Mouse (Mus musculus): ENCODE data around the gene Ptpn1. TPM values are rescaled to one million over a fixed set of nuclear protein-coding genes. Genes with fewer than 3 reads are reported as not detected.

Ptpn1 gene
- polyA plus RNA-seq, 1 experiment: 45.7 TPM

DNA sequence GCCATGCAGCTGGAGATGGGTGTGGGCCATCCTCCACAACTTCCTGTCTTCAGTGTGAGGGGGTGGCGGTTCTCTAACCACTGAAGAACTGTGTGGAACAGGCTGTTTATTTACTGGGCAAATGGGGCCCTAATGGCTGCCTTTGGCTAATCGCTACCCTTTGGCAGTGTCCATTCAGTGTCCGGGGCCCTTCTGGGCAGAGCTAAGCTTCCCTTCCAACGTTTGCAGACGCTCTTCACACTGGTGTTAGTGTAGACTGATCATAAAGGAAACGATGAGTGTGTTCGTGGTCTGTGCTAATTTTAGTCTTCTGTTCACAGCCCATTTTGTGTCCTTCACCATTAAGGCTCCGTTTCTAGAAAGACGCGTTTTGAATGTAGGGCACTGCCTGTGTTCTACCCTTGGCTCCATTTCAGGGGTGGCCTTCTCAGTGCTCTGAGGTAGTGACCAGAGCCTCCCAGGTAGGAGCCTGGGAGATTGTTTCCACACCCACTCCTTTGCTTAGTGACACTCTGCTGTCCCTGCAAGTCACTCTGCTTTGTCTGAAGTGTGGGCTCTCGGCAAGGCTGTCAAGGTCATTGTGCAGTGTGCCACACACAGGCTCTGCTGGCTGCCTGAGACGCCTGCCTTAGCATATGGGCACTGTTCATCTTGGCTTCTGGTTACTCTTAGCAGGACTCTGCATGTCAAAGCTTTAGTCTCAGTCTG is 11.2 kb downstream of the Ptpn1 start:
- peak in 1 of 2 experiments; percentile 33 for DNase-seq (ENCODE audit: extremely low spot score in 1 of 2, low spot score in 1 of 2)

DNA sequence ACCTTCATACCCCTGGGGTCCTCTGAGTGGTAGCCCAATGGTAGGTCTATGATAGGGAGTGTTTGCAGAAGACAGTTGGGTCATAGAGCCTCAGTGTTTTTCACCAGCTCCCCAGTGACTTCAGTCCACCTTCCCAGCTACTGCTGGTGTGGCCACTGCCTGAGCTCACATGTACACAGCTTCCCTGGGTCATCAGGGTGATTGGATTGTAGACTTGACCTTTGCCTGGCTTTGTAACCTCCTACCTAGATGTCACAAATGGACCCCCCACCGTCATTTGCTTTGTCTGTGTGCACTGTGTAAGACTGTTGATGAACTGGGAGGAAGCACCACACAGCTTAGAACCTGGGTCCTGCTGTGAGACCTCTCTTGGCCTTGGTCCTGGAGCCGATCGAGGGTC is 12.3 kb downstream of the Ptpn1 start:
- DNase-seq (ENCODE audit: extremely low spot score in 1 of 2, low spot score in 1 of 2): no peak

DNA sequence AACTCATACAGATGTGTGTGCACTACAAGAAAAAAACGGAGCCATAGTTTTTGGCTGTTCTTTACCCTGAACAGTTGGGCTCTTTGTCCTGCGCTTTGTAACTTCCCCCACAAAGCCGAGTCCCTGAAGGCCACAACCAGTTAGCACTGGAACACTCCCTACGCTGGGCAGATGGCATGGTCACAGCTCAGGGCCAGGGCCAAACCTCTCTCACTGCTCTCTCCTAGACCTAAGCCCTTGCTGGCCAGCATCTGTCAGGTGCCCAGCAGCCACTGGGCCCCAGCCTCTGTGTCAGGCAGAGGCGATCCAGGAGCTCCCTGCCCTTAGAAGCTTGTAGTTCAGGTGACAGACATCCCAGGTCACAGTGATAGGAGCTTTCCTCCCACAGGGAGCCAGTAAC is 13.6 kb downstream of the Ptpn1 start:
- no peak for DNase-seq (ENCODE audit: extremely low spot score in 1 of 2, low spot score in 1 of 2)

DNA sequence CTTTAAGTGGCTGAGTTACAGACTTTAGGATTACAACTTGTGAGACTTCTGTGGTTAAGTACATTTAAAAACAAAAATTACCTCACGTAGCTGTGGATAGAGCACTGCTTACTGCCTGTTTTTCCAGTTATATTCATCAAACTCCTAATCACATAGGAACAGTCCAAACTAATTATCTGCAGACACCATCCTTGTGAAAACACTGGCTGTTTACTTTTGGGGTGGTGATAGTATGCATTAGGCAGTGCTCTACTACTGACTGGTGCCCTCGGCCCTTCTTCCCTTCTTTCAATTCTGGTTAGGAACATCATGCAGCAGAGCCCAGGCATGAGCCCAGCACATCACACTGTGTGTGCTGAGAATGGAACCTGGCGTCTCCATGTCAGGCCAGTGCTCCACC is 15.4 kb downstream of the Ptpn1 start:
- no peak for DNase-seq (ENCODE audit: extremely low spot score in 1 of 2, low spot score in 1 of 2)

DNA sequence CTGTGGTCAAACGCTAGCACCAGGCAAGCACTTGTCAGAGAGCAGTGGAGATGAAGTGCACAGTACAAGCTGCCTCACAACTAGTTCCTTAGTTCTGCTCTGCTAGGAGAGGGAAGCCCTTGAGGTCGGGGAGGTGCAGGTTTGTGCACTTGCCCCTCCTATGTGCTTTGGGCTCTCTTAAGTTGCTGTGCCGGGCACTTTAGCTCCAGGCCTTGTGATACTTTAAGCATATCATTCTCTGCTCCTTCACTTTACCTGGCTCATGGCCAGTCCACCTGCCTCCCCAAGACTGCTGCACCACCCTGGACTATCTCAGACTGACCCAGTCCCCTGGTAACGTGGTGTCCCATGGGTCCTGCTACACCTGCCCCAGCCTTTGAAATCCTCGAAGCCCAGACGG is 16.2 kb downstream of the Ptpn1 start:
- no peak for DNase-seq (ENCODE audit: extremely low spot score in 1 of 2, low spot score in 1 of 2)

DNA sequence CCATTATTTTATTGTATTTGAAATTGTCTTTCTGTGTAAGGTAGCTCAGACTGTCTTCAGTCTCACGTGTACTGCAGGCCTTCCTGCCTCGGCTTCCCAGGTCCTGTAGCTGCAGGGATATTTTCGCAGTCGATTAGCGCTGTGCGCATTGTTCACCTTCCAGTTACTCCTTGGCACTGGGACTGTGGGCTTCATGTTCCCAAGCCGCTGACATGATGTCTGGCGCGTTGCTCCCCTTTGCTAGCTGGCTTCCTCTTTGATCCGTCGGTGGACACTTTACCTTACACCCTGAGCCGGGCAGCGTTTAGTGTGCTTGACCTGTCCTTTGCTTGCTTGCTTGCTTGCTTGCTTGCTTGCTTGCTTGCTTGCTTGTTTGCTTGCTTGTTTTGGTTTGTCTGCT is 16.7 kb downstream of the Ptpn1 start:
- DNase-seq (ENCODE audit: extremely low spot score in 1 of 2, low spot score in 1 of 2): no peak

DNA sequence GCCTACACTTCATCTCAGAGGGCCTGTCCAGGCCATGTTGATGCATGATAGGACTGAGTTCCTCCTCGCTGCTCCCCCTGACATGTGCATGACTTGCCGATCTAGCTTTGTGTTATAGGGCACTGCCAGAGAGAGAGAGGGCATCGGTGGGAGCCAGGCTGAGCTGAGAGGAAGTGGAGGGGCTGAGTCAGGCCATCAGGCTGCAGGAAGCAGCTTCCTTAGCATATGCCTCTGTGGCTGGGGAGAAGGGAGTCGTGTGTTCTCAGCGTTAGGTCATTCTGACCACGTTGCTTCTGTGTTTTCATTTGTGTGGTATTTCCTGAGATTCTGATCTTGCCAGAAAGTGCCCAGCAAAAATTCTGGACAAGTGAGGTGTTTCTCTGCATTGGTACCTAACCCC is 17.4 kb downstream of the Ptpn1 start:
- no peak for DNase-seq (ENCODE audit: extremely low spot score in 1 of 2, low spot score in 1 of 2)

DNA sequence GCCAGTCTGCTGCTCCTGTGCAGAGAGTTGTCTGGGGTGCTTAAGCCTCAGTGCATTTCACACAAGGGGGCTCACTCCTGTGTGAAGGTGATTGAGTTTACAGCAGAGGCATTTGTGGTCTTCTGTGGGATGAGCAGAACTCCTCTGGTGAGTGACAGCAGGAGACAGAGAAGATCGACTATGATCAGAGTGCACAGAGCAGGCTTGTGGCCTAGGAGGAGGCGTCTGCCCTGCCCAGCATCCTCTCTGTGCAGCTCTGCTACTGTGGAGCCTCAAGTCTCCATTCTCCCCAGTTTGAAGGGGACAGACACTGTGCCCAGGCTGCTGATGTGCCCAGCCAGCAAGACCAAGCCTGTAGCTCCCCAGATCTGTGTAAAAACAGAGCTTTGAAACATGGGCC is 18.0 kb downstream of the Ptpn1 start:
- no peak for DNase-seq (ENCODE audit: extremely low spot score in 1 of 2, low spot score in 1 of 2)

DNA sequence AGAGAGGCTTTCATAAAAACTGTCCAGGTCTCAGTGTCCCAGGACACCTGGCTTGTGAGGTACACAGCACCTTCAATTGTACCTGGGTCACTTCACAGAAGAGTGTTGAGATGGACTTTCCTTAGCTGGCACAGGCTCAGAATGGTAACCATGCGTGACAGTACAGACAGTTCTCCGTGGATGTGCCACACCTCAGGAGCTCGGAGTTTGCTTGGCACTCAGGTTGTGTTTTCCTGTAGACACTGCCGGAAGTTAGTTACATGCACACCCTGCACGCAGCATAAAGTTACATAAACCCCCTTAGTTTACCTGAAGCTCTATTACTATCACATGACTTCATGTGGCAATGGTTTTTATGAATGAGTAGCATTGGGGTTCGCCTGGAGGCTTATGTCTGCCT is 18.8 kb downstream of the Ptpn1 start:
- DNase-seq (ENCODE audit: extremely low spot score in 1 of 2, low spot score in 1 of 2): no peak

DNA sequence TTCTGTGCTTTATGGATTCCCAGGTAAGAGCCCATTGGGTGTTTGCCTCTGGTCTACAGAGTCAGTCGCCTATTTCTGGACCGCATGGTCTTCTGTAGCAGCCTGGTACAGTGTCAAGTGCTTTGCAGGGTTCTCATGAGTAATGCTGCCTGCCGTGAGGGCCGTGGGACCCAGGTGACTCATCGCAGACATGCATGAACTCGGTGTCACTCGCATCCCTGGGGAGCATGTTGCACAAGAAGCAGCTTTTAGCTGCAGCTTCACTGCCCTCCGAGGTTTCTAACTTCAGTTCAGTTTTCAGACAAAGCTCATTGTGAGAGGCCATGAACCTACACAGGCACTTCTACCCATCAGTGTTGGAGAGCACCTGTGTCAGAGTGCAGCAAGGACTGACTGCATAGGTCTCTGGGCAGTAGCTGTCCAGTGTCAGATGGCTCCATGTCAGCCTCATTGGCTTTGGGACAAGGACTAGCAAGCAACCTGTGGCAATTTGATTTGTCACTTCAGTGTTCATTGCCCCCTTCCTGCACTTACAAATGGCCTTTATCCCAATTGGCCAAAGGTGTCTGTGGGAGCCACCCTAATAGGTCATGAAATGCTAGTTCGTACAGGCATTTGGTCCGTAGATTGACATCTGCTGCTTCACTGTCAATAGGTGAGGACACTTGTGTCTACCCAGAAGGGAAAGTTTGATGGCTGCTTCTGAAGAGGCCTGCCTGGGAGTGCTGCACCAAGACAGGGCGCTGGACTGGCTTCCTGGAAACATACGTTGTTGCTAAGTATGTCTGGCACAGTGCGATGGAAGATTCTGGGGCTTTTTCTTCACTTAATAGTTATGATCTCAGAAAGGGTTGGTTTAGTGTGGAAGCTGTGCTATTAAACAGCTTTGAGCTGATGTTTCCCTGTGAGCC is 19.7 kb downstream of the Ptpn1 start:
- no peak for DNase-seq (ENCODE audit: extremely low spot score in 1 of 2, low spot score in 1 of 2)

DNA sequence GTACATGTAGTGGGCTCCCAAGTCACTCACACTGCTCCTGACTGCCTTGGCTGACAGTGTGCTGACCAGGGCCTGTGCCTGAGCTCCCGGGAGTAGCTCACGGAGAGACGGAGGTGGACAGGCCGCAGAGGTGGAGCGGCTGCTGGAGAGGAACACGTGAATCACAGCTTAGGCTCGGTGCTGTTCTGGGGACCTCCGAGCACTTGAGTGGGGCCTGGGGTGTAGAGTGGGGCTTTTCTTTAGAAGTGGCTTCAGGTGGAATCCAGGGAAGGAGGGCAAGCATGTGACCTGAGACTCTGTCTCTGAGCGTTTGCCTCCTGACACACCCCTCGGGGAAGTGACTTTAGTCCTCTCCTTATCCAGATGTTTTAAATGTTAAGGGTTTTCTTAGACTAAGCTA is 22.0 kb downstream of the Ptpn1 start:
- no peak for DNase-seq (ENCODE audit: extremely low spot score in 1 of 2, low spot score in 1 of 2)

DNA sequence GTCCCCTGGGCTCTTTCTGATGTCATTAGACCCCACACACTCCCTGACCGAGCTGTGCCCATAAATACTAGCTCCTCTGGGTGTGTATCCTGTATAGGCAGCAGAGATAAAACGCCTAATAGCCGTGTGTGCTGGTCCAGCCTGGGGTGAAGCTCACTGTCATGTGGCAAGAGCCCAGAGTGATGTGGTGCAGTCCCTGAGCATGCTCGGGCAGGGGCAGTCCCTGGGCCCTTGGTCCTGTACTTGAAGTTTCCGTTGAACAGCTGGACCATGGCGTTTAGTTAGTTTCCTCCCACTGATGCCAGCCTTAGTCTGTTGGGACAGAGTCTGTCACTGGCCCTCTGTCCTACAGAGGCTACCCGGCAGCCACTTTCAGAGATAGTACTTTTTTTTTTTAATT is 23.1 kb downstream of the Ptpn1 start:
- no peak for DNase-seq (ENCODE audit: extremely low spot score in 1 of 2, low spot score in 1 of 2)

DNA sequence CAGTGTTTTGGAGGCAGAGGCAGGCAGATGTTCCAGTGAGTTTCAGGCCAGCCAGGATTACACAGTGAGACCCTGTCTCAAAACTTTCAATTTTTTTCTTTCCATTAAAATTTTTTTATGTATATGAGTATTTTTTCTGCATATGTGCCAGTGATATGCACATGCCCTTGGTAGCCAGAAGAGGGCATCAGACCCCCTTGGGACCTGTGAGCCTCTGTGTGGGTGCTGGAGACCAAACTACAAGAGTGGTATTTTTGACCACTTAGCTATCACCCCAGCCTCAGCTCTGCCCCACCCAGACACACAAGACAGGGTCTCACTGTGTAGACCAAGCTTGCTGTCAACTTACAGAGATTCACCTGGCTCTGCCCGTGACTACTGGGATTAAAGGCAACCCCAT is 25.7 kb downstream of the Ptpn1 start:
- no peak for DNase-seq (ENCODE audit: extremely low spot score in 1 of 2, low spot score in 1 of 2)

DNA sequence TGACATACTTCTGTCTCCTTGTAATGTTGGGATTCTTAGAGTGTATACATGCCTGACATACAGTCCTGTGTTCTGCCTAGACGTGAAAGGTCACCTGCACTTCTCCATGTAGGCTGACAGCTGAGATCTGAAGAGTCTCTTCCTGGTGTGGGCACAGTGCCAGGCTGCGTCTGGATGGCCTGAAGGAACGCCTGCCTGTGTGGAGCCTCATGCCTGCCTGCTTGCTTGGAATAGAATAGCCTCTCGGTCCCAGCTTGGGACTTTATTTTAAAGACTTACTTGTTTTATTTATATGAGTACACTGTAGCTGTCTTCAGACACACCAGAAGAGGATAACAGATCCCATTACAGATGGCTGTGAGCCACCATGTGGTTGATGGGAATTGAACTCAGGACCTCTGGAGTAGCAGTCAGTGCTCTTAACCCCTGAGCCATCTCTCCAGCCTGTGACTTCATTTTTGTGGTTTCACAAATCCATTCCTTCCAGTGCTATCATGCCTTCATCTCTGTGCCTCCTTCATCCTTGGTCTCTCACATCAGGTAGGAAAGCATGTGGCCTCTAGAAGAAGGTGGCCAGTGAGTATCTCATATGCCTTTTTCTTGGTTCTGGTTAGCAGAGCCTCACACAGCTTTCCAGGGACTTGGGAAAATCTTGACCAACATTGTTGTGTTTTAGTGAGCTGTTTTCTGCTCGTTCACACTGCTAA is 26.4 kb downstream of the Ptpn1 start:
- DNase-seq (ENCODE audit: extremely low spot score in 1 of 2, low spot score in 1 of 2): no peak

DNA sequence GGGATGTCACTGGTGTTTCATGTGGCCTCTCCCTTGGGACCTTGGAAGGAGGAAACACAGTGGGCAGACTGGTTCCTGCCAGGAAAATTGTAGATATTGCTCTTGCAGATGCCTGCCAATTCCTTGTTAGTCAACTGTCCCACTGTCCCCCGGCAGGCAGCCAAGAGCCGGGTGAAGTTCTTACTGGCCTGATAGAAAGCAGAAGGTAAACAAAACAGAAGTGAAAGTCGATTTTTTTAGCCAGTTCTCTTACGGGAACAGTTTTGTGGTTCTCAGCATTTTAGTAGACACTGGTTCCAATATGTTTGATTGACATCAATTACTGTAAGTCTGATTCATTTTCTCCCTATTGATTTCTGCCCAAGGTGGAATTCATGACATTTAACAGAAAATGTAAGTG is 27.0 kb downstream of the Ptpn1 start:
- peak in 1 of 2 experiments; percentile 63 for DNase-seq (ENCODE audit: extremely low spot score in 1 of 2, low spot score in 1 of 2)

DNA sequence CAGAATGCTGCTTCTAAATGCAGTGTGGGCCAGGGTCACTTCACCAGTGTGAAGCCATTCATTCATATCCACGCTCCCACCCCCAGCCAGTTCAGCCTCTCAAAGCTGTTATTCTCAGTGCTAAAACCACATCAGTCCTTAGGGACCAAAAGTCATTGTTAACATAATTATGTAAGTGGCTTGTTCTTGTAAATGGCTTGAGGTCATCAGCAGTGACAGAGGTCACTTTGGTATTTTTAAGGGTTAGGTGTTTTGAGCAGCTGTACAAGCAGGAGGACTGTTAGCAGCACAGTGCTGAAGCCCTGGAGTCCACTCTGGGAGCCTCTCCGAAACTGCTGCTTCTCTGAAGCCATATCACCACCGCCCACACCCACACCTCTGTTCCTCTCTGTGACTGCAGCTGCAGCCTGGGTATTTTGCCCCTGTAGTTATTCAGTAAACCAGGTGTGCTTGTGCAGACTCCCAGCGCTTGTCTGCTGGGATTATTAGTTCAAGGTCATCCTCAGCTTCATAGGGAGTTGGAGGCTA is 27.6 kb downstream of the Ptpn1 start:
- no peak for DNase-seq (ENCODE audit: extremely low spot score in 1 of 2, low spot score in 1 of 2)

DNA sequence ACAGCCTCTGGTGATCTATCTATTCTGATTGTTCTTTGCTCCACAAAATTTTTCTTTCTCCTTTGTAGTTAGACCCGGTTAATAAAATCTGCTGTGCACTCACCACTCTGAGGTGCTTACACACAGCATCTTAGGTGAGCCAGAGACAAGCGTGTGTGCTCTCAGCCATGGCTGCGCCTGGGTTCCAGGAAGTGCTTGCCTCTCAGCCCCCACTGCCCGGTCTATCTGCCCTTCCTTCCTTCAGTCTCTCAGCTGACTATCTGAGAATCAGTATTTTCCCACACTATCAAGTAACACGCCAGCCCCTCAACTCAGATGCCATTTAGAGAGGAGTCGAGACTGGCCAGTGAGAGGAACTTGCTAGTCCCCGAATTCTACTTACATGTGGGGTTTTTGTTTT is 28.1 kb downstream of the Ptpn1 start:
- DNase-seq (ENCODE audit: extremely low spot score in 1 of 2, low spot score in 1 of 2): no peak

DNA sequence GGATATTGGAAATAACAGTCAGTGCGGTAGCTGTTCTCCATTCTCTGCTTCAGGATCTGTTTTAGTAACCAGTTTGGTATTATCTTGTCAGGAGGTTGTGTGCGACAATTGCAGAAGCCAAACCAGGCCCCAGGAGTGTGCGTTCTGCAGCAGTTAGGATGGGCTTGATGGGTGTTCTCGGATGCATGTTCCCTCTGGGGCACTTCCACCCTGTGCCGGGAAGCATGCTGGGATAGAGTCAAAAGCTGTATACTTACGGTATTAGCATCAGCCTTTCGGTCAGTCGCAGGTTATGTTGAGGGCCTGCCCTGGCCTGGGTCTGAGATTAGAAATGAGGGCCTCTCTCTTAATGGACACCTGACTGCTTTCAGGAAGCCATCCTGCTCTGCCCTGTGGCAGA is 28.7 kb downstream of the Ptpn1 start:
- DNase-seq (ENCODE audit: extremely low spot score in 1 of 2, low spot score in 1 of 2): no peak

DNA sequence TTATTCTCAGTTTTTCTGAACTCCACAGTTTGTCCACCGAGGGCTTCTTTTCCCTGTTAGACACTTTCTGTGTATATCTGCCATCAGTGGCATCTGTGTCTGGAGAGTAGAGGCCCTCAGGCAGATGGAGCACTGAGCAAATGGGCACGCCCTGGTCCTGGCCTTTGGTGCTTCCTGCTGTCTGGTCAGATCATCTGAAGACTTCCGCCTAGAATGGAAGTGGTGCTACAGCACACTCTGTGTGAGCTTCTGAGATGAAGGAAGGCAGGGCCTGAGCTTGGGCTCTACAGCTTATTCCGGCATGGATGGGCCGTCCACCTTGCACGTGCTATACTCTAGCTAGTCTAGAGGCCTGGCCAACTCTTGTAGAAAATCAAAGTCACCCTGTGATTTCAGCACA is 30.5 kb downstream of the Ptpn1 start:
- DNase-seq (ENCODE audit: extremely low spot score in 1 of 2, low spot score in 1 of 2): no peak

DNA sequence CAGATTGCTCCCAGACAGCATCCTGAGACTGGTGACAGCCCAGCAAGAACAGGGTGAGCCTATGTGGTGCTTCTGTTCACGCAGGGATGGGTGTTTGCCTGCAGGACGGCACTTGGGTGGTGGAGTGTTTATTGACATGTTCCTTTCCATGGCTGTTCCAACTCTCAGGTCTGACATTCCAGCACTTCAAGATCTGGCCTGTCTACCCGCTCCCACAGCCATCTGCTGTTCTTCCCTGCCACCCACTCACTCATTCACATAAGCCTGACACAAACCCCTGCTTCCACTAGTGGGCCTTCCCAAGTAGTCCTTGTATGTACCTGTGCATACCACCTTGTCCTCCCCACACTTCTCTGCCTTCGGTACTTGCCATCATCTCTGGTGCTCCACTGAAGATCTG is 31.3 kb downstream of the Ptpn1 start:
- DNase-seq (ENCODE audit: extremely low spot score in 1 of 2, low spot score in 1 of 2): peak; percentile 52 to 65

DNA sequence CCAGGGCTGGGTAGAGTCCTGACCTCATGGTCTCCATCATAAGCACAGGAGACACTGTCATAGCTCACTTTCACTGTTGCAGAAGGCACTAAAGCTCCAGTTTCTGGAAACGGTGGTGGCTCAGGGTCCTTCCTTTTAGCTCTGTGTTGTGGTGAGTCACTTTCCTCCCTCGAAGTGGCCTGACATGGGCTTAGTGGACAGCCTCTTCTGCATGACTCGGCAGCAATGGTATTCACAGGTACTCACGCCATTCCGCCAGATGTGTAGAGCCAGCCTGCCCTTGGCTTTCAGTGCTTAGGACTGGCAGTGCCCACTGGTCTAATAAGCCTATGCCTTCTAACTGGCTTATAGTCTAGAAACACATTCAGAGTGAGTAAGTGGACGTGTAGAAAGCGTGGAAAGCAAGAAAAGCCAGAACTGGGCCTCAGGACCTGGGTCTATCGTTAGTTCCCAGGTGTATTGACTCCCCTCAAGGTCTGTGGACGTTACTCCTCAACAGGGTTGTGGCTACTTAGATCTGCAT is 32.0 kb downstream of the Ptpn1 start:
- DNase-seq (ENCODE audit: extremely low spot score in 1 of 2, low spot score in 1 of 2): no peak

Measured in frontal cortex, adult 2 months (tissue).